Mouse (Mus musculus) midbrain, postnatal 0 days (tissue): ENCODE measurements around the gene Cse1l. TPM values are rescaled to one million over a fixed set of nuclear protein-coding genes. Genes with fewer than 3 reads are reported as not detected.
A peak's percentile ranks its signal among the peaks of the same experiment; 100 is the strongest.

ENCODE experiments used
- ATAC-seq: fragments of 200-750 bp; cut with Nextera tagmentation; 2 replicates; pipeline ENCODE4 v1.8.0; 2017; ENCODE audit warnings: moderate number of reproducible peaks, mild to moderate bottlenecking, moderate TSS enrichment, moderate library complexity; ENCODE audit not compliant: low FRiP score
- DNase-seq: peaks from one replicate; pipeline ENCODE4 v3.0.0-alpha.2; 2015; ENCODE audit warnings: low spot score
- H3K27ac ChIP-seq: fragments of 300-500 bp; sonication (generic); 2 replicates; pipeline ENCODE4 v1.5.1; 2014; ENCODE audit warnings: low read depth, mild to moderate bottlenecking, low read length, mixed read lengths
- H3K27me3 ChIP-seq: fragments of 300-500 bp; sonication (generic); 2 replicates; pipeline ENCODE4 v1.6.1; 2014; ENCODE audit warnings: low read length, control low read depth, mixed read lengths; ENCODE audit not compliant: insufficient read depth
- H3K36me3 ChIP-seq: fragments of 300-500 bp; sonication (generic); 2 replicates; pipeline ENCODE4 v1.6.1; 2014; ENCODE audit warnings: low read length, control low read depth, mixed read lengths; ENCODE audit not compliant: insufficient read depth
- H3K4me1 ChIP-seq: fragments of 300-500 bp; sonication (generic); 2 replicates; pipeline ENCODE4 v1.6.1; 2014; ENCODE audit warnings: mild to moderate bottlenecking, control low read depth, antibody characterized with exemption, low read length, mixed read lengths; ENCODE audit not compliant: insufficient read depth
- H3K4me2 ChIP-seq: fragments of 300-500 bp; sonication (generic); 2 replicates; pipeline ENCODE4 v1.6.1; 2014; ENCODE audit warnings: low read depth, mild to moderate bottlenecking, low read length, mixed read lengths; ENCODE audit not compliant: poor library complexity, severe bottlenecking
- H3K4me3 ChIP-seq: fragments of 300-500 bp; sonication (generic); 2 replicates; pipeline ENCODE4 v1.5.1; 2014; ENCODE audit warnings: low read depth, mild to moderate bottlenecking, low read length, moderate library complexity
- H3K9ac ChIP-seq: fragments of 300-500 bp; sonication (generic); replicated peaks from 2 replicates; pipeline ENCODE4 v1.6.1; 2014; ENCODE audit warnings: mild to moderate bottlenecking, low read length, moderate library complexity, mixed read lengths; ENCODE audit not compliant: poor library complexity, severe bottlenecking
- H3K9me3 ChIP-seq: fragments of 300-500 bp; sonication (generic); 2 replicates; pipeline ENCODE4 v1.6.1; 2016; ENCODE audit warnings: low read length, control low read depth
- CTCF ChIP-seq: IDR thresholded peaks from 2 replicates; pipeline ENCODE4 v1.5.1; 2016; ENCODE audit warnings: antibody characterized with exemption, mild to moderate bottlenecking
- WGBS: fragments of 180-500 bp; shearing (Covaris S2); extraction: QIAGEN DNeasy Blood & Tissue Kit; methylation state at CpG from one replicate; pipeline ENCODE4 v1.1.7; 2014; 5-methylcytosine and 5-hydroxymethylcytosine counted together
- polyA plus RNA-seq: library from polyadenylated mRNA; unstranded; fragments of >200 nt; fragmentation: Nextera tagmentation; extraction: Ambion mirVana; gene quantifications from 2 replicates; pipeline ENCODE4 v1.2.1, GENCODE M21; 2015
- total RNA-seq: library from RNA; depleted of rRNA; stranded (reverse); fragments of >200 nt; gene quantifications from 2 replicates; pipeline ENCODE4 v1.2.3, GENCODE M21; 2014

Cse1l gene
- total and polyA plus RNA-seq, 2 experiments from 2014 or later: 69.7 to 88.7 TPM

GRCm38 (mm10) chr2:166896368-166896767 lies 9.5 kb upstream of the Cse1l start:
- TF ChIP-seq CTCF: no peak
- H3K27me3 ChIP-seq: no peaks in the 10 kb centered on the region
- H3K9me3 ChIP-seq: no peaks in the 10 kb centered on the region
- DNase-seq (no peak), ATAC-seq (no peak)
- H3K27ac ChIP-seq: no peak overlapping the region
- no peaks in the 10 kb centered on the region for H3K4me1 ChIP-seq
- H3K4me2 ChIP-seq: no peak overlapping the region
- WGBS: 56% methylated on average over 13 of the region's 13 CpGs
- no peak overlapping the region for H3K4me3 ChIP-seq
- no peak overlapping the region for H3K9ac ChIP-seq
- peaks cover 33% of the 10 kb centered on the region for H3K36me3 ChIP-seq

GRCm38 (mm10) chr2:166896974-166897373 lies 8.9 kb upstream of the Cse1l start:
- DNase-seq: no peak
- Histone ChIP-seq H3K4me1 (no peaks in the 10 kb centered on the region), H3K9me3 (no peaks in the 10 kb centered on the region), H3K36me3 (peaks cover 27% of the 10 kb centered on the region), H3K4me2 (no peak overlapping the region), H3K27me3 (no peaks in the 10 kb centered on the region), H3K9ac (no peak overlapping the region), H3K4me3 (no peak overlapping the region), H3K27ac (no peak overlapping the region)
- ATAC-seq: no peak
- TF ChIP-seq CTCF: no peak
- WGBS: 77% methylated on average over 12 of the region's 12 CpGs

- H3K4me3 ChIP-seq: no peak overlapping the region
- no peak overlapping the region for H3K4me2 ChIP-seq
- H3K9me3 ChIP-seq: no peaks in the 10 kb centered on the region
- peaks cover 13% of the 10 kb centered on the region; the same call in 1 of the 2 replicates for H3K36me3 ChIP-seq
- H3K9ac ChIP-seq: no peak overlapping the region
- 78% methylated on average over 2 of the region's 2 CpGs for WGBS
- H3K27ac ChIP-seq: no peak overlapping the region
- ATAC-seq (no peak), DNase-seq (no peak)
- TF ChIP-seq CTCF: no peak
- no peaks in the 10 kb centered on the region for H3K27me3 ChIP-seq
- no peaks in the 10 kb centered on the region for H3K4me1 ChIP-seq
These were observed 6.7 kb upstream of the Cse1l start for GRCm38 (mm10) chr2:166899161-166899560.

GRCm38 (mm10) chr2:166899746-166900145 lies 6.1 kb upstream of the Cse1l start:
- H3K4me3 ChIP-seq: no peak overlapping the region
- ATAC-seq: no peak
- H3K27me3 ChIP-seq: no peaks in the 10 kb centered on the region
- H3K4me2 ChIP-seq: no peak overlapping the region
- H3K9me3 ChIP-seq: no peaks in the 10 kb centered on the region
- no peak for TF ChIP-seq CTCF
- DNase-seq: no peak
- WGBS: 63% methylated on average over 3 of the region's 3 CpGs
- no peak overlapping the region for H3K9ac ChIP-seq
- H3K27ac ChIP-seq: no peak overlapping the region
- peaks cover 7% of the 10 kb centered on the region; the same call in 1 of the 2 replicates for H3K36me3 ChIP-seq
- no peaks in the 10 kb centered on the region for H3K4me1 ChIP-seq

- no peak for DNase-seq
- H3K4me1 ChIP-seq: no peaks in the 10 kb centered on the region
These were observed 4.9 kb upstream of the Cse1l start for GRCm38 (mm10) chr2:166900792-166901505.

GRCm38 (mm10) chr2:166903719-166904282 lies 2.0 kb upstream of the Cse1l start:
- no peak overlapping the region for H3K27ac ChIP-seq
- DNase-seq (no peak), ATAC-seq (no peak)
- no peak overlapping the region for H3K9ac ChIP-seq
- no peak overlapping the region for H3K4me2 ChIP-seq
- peaks cover 5% of the 10 kb centered on the region; the same call in 1 of the 2 replicates for H3K4me1 ChIP-seq
- H3K36me3 ChIP-seq: no peaks in the 10 kb centered on the region
- H3K4me3 ChIP-seq: no peak overlapping the region
- H3K9me3 ChIP-seq: no peaks in the 10 kb centered on the region
- H3K27me3 ChIP-seq: no peaks in the 10 kb centered on the region
- peak; percentile 49 for TF ChIP-seq CTCF
- 93% methylated on average over 6 of the region's 6 CpGs for WGBS

More at GRCm38 (mm10) chr2:166900792-166901505, 4.9 kb upstream of the Cse1l start:
- Histone ChIP-seq H3K27me3 (no peaks in the 10 kb centered on the region), H3K36me3 (0 out of 2 replicates have a peak, but pooled peaks cover 5% of the 10 kb centered on the region), H3K9ac (no peak overlapping the region), H3K4me3 (no peak overlapping the region), H3K27ac (no peak overlapping the region), H3K4me2 (no peak overlapping the region), H3K9me3 (no peaks in the 10 kb centered on the region)
- WGBS: 83% methylated on average over 8 of the region's 8 CpGs
- no peak for TF ChIP-seq CTCF
- ATAC-seq: no peak
